ENCODE assay signal across 10 mouse cellular contexts in genomic region chr5:121189182-121189581, GRCm38 (mm10). TPM values are rescaled to one million over a fixed set of nuclear protein-coding genes. Genes with fewer than 3 reads are reported as not detected.
A peak's percentile ranks its signal among the peaks of the same experiment; 100 is the strongest.
DNase-seq lines count a peak whose midpoint lies in the region; ATAC-seq and TF ChIP-seq lines count a peak whose summit lies in the region.
"Had no signal": no experiment of that assay in that cellular context is flagged by ENCODE, and none has a peak within 500 bp of the region (broad histone marks: within the 10 kb centered on the region; RNA-seq: fewer than 3 reads in every experiment).

No protein-coding gene starts in this region.

- H3K9me3 ChIP-seq in lung, postnatal 0 days (ENCODE audit: low read length), result no peaks in the 10 kb centered on the region
- H3K9me3 ChIP-seq in heart, postnatal 0 days (replicated peaks; ENCODE audit: control insufficient read depth, low read length), result no peaks in the 10 kb centered on the region
- H3K9me3 ChIP-seq in midbrain, embryonic 16.5 days (replicated peaks; ENCODE audit: control insufficient read depth, low read length, poor library complexity, severe bottlenecking), result no peaks in the 10 kb centered on the region

- no peak overlapping the region for H3K27ac ChIP-seq in gastrocnemius, adult 2 months
- H3K27ac ChIP-seq in lung, postnatal 0 days (ENCODE audit: low read length), result no peak overlapping the region
- peak overlapping the region; percentile 14; the same call in 1 of the 2 replicates for H3K27ac ChIP-seq in heart, postnatal 0 days (ENCODE audit: low read depth)
- no peak overlapping the region for H3K27ac ChIP-seq in midbrain, embryonic 16.5 days (ENCODE audit: low read length)

- H3K27me3 ChIP-seq in lung, postnatal 0 days (replicated peaks; ENCODE audit: insufficient read depth, low read length), result no peaks in the 10 kb centered on the region
- H3K27me3 ChIP-seq in heart, postnatal 0 days (ENCODE audit: control insufficient read depth, insufficient read depth, low read length), result no peaks in the 10 kb centered on the region
- H3K27me3 ChIP-seq in midbrain, embryonic 16.5 days (ENCODE audit: control insufficient read depth, insufficient read depth, low read depth, low read length), result no peaks in the 10 kb centered on the region

- no peaks in the 10 kb centered on the region for H3K36me3 ChIP-seq in lung, postnatal 0 days (ENCODE audit: insufficient read depth, low read length)
- no peaks in the 10 kb centered on the region for H3K36me3 ChIP-seq in heart, postnatal 0 days (replicated peaks; ENCODE audit: control insufficient read depth, insufficient read depth, low read length)
- no peaks in the 10 kb centered on the region for H3K36me3 ChIP-seq in midbrain, embryonic 16.5 days (ENCODE audit: control insufficient read depth, insufficient read depth, low read length)

- intact Hi-C loops in gastrocnemius, adult 2 months (cut with DNase I), result no loop called here
- intact Hi-C loops in gastrocnemius, postnatal 14 days (cut with DNase I; ENCODE audit: low total_unique reads), result no loop called here

- H3K4me2 ChIP-seq in lung, postnatal 0 days (replicated peaks; ENCODE audit: low read depth, low read length), result no peak overlapping the region; the same call in 1 of the 2 replicates
- peak overlapping the region; percentile 47 for H3K4me2 ChIP-seq in heart, postnatal 0 days (ENCODE audit: low read depth, low read length)
- peak overlapping the region; percentile 33 for H3K4me2 ChIP-seq in midbrain, embryonic 16.5 days (ENCODE audit: low read length)

- H3K9ac ChIP-seq in lung, postnatal 0 days (replicated peaks; ENCODE audit: low read depth), result no peak overlapping the region
- no peak overlapping the region for H3K9ac ChIP-seq in heart, postnatal 0 days (replicated peaks; ENCODE audit: low read depth, low read length)
- no peak overlapping the region for H3K9ac ChIP-seq in midbrain, embryonic 16.5 days (ENCODE audit: low read depth, low read length)

- no peak for TF ChIP-seq EP300 in lung, postnatal 0 days (IDR thresholded peaks at IDR 0.05)
- no peak for TF ChIP-seq EP300 in heart, postnatal 0 days (IDR thresholded peaks at IDR 0.05; ENCODE audit: low read depth)

- ATAC-seq in lung, postnatal 0 days, result no peak
- ATAC-seq in heart, postnatal 0 days (ENCODE audit: insufficient read depth, low read depth), result no peak
- ATAC-seq in midbrain, embryonic 16.5 days, result no peak
- no peak for ATAC-seq in erythroid progenitor cell, adult 5-6 weeks (replicated peaks; ENCODE audit: low FRiP score, poor library complexity, severe bottlenecking)
- ATAC-seq: activated CD4-positive, CD25-positive, alpha-beta regulatory T cell, adult 4 months had no signal

- TF ChIP-seq CTCF in gastrocnemius, adult 2 months (IDR thresholded peaks at IDR 0.05), result no peak
- no peak for TF ChIP-seq CTCF in lung, postnatal 0 days (IDR thresholded peaks at IDR 0.05)
- no peak for TF ChIP-seq CTCF in heart, postnatal 0 days (IDR thresholded peaks at IDR 0.05; ENCODE audit: low read depth)

- peaks cover 8% of the 10 kb centered on the region; the same call in 1 of the 2 replicates for H3K4me1 ChIP-seq in lung, postnatal 0 days (ENCODE audit: insufficient read depth, low read depth, low read length)
- H3K4me1 ChIP-seq in heart, postnatal 0 days (ENCODE audit: control insufficient read depth, insufficient read depth), result peaks cover 57% of the 10 kb centered on the region
- peaks cover 50% of the 10 kb centered on the region for H3K4me1 ChIP-seq in midbrain, embryonic 16.5 days (ENCODE audit: control insufficient read depth, insufficient read depth, low read length)

- 53% methylated on average over 9 of the region's 9 CpGs for WGBS in lung, postnatal 0 days
- 60% methylated on average over 9 of the region's 9 CpGs for WGBS in heart, postnatal 0 days
- 77% methylated on average over 9 of the region's 9 CpGs for WGBS in midbrain, embryonic 16.5 days

- peak overlapping the region; percentile 24; the same call in 1 of the 2 replicates for H3K4me3 ChIP-seq in gastrocnemius, adult 2 months
- H3K4me3 ChIP-seq in lung, postnatal 0 days (ENCODE audit: low read depth, low read length), result no peak overlapping the region
- H3K4me3 ChIP-seq in heart, postnatal 0 days (ENCODE audit: low read depth, low read length), result no peak overlapping the region
- no peak overlapping the region for H3K4me3 ChIP-seq in midbrain, embryonic 16.5 days (ENCODE audit: low read depth, low read length)

- no peak for DNase-seq in gastrocnemius, adult 2 months
- DNase-seq in gastrocnemius, postnatal 14 days, result no peak
- DNase-seq in lung, postnatal 0 days (ENCODE audit: low spot score), result peak; percentile 37
- no peak for DNase-seq in lung, postnatal 10 days
- DNase-seq in heart, postnatal 0 days (ENCODE audit: low spot score), result no peak
- no peak for DNase-seq in frontal cortex, postnatal 25 days (ENCODE audit: low spot score in 2 of 2)
- DNase-seq: cerebellum, postnatal 36 days had no signal

RNA-seq across cellular contexts. Expression of gene Ptpn11, which starts 2.0 kb away (rescaled TPM):
- 10 to 100 TPM; 70.6 to 74.4 TPM for total RNA-seq in gastrocnemius, adult 2 months (2021)
- 10 to 100 TPM; 62.2 to 62.4 TPM for total RNA-seq in gastrocnemius, postnatal 14 days (2021)
- 19.7 and 20.0 TPM in 2 replicates for polyA plus RNA-seq in lung, postnatal 0 days (2015; fragmentation: Nextera tagmentation; extraction: Ambion mirVana)
- total RNA-seq in heart, postnatal 0 days (2014; rRNA removed; ENCODE audit: low replicate concordance), result 45.0 and 45.5 TPM in 2 replicates
- 23.9 and 24.7 TPM in 2 replicates for polyA plus RNA-seq in heart, postnatal 0 days (2015; fragmentation: Nextera tagmentation; extraction: Ambion mirVana)
- polyA plus RNA-seq in midbrain, embryonic 16.5 days (2015; fragmentation: Nextera tagmentation; extraction: Ambion mirVana), result 18.4 and 21.4 TPM in 2 replicates
- 19.3 and 20.9 TPM in 2 replicates for total RNA-seq in erythroid progenitor cell, adult 5-6 weeks (2015; ENCODE audit: low replicate concordance)
- 36.9 and 44.9 TPM in 2 replicates for total RNA-seq in erythroid progenitor cell, adult 5-6 weeks (2017; ENCODE audit: low replicate concordance)

RNA-seq across cellular contexts. Expression of gene Rpl6, which starts 15.1 kb away (rescaled TPM):
- total RNA-seq in gastrocnemius, adult 2 months (2021), result 100 to 1,000 TPM; 445 to 518 TPM
- 100 to 1,000 TPM; 596 to 649 TPM for total RNA-seq in gastrocnemius, postnatal 14 days (2021)
- polyA plus RNA-seq in lung, postnatal 0 days (2015; fragmentation: Nextera tagmentation; extraction: Ambion mirVana), result 373 and 397 TPM in 2 replicates
- 472 and 482 TPM in 2 replicates for total RNA-seq in heart, postnatal 0 days (2014; rRNA removed; ENCODE audit: low replicate concordance)
- 287 and 306 TPM in 2 replicates for polyA plus RNA-seq in heart, postnatal 0 days (2015; fragmentation: Nextera tagmentation; extraction: Ambion mirVana)
- polyA plus RNA-seq in midbrain, embryonic 16.5 days (2015; fragmentation: Nextera tagmentation; extraction: Ambion mirVana), result 345 and 352 TPM in 2 replicates
- 759 and 847 TPM in 2 replicates for total RNA-seq in erythroid progenitor cell, adult 5-6 weeks (2015; ENCODE audit: low replicate concordance)
- 373 and 474 TPM in 2 replicates for total RNA-seq in erythroid progenitor cell, adult 5-6 weeks (2017; ENCODE audit: low replicate concordance)

RNA-seq across cellular contexts. Expression of gene Hectd4, which starts 30.8 kb away (rescaled TPM):
- 10 to 100 TPM; 13.7 to 13.8 TPM for total RNA-seq in gastrocnemius, adult 2 months (2021)
- 10 to 100 TPM; 11.3 to 11.5 TPM for total RNA-seq in gastrocnemius, postnatal 14 days (2021)
- polyA plus RNA-seq in lung, postnatal 0 days (2015; fragmentation: Nextera tagmentation; extraction: Ambion mirVana), result 2.5 and 2.8 TPM in 2 replicates
- 18.8 and 19.5 TPM in 2 replicates for total RNA-seq in heart, postnatal 0 days (2014; rRNA removed; ENCODE audit: low replicate concordance)
- 1.8 and 2.0 TPM in 2 replicates for polyA plus RNA-seq in heart, postnatal 0 days (2015; fragmentation: Nextera tagmentation; extraction: Ambion mirVana)
- polyA plus RNA-seq in midbrain, embryonic 16.5 days (2015; fragmentation: Nextera tagmentation; extraction: Ambion mirVana), result 22.6 and 22.9 TPM in 2 replicates
- total RNA-seq in erythroid progenitor cell, adult 5-6 weeks (2015; ENCODE audit: low replicate concordance), result 214 and 233 TPM in 2 replicates
- 286 and 356 TPM in 2 replicates for total RNA-seq in erythroid progenitor cell, adult 5-6 weeks (2017; ENCODE audit: low replicate concordance)

Comparison
In these comparisons a context has a peak if more than half of its experiments do, and no peak if none do; other contexts are left out.
1. RNA of gene Hectd4, which starts 30.8 kb away (total RNA-seq): 214 to 356 TPM in erythroid progenitor cell, adult 5-6 weeks; 18.8 to 19.5 TPM in heart, postnatal 0 days, 13.7 to 13.8 TPM in gastrocnemius, adult 2 months and 11.3 to 11.5 TPM in gastrocnemius, postnatal 14 days; every median in the first group is over 10 times any median in the second.